Mouse (Mus musculus): Measurements from ENCODE around the gene Ifit1.

GRCm38 (mm10) chr19:34698852-34699251 is 58.2 kb downstream of the Ifit1 start:
- TF ChIP-seq CTCF (conservative IDR thresholded peaks at IDR 0.05 in 1 of 2, IDR thresholded peaks at IDR 0.05 in 1 of 2; ENCODE audit: low read depth in 2 of 2, low read length in 2 of 2), result no peak
- TF ChIP-seq RAD21 (IDR thresholded peaks at IDR 0.05; ENCODE audit: low read depth, low read length), result no peak
- no peak for TF ChIP-seq POLR2A (IDR thresholded peaks at IDR 0.05; ENCODE audit: low read depth, low read length)
- no peak for TF ChIP-seq TCF12 (IDR thresholded peaks at IDR 0.05; ENCODE audit: low read depth, low read length)
- no peak for TF ChIP-seq MEF2A (IDR thresholded peaks at IDR 0.05; ENCODE audit: borderline replicate concordance, low read depth, low read length)
- no peak for TF ChIP-seq BHLHE40 (IDR thresholded peaks at IDR 0.05; ENCODE audit: low read depth, low read length)

Measured in CH12.LX (cell line).